Mouse (Mus musculus) liver, embryonic 14.5 days (tissue): ENCODE measurements at regions not wholly inside any gene's neighbourhood (a gene's known extent, or its start where the extent isn't known, plus 50 kb on each side); places are given as distances from the start of the nearest gene placed in this dataset.

ENCODE experiments used
- CTCF ChIP-seq: IDR thresholded peaks from 2 replicates; pipeline ENCODE4 v1.5.1; 2016; ENCODE audit warnings: antibody characterized with exemption, low read depth, control low read depth
- EP300 ChIP-seq: IDR thresholded peaks from 2 replicates; pipeline ENCODE4 v1.6.1; 2016; ENCODE audit warnings: antibody characterized with exemption, low read depth

DNA sequence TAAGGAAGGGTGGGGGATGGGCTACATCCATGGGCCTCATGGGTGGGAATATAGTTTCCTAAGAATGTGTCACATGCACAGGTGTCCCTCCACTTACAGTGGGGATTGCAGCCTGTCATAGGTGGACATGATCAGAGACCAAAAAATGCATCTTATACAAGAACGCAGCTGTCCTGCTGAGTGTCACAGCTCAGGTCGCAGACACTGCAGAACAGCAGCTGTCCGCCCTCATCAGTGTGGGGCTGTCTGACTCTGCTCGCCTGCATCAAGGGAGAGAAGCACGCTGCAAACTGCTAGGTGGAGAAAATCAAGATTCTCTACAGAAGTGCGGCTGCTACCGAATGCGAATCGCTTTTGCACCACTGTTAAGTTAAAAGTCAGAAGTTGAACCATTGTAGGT lies 158.6 kb upstream of the Csf3r start:
- TF ChIP-seq CTCF (no peak), EP300 (no peak)
